Mouse (Mus musculus) heart, adult 2 months (tissue): ENCODE measurements around the gene Rnf207.

Experiments used
- CTCF ChIP-seq: fragments of 200-600 bp; IDR thresholded peaks from 2 replicates; pipeline ENCODE4 v1.8.1; 2022; ENCODE audit warnings: antibody characterized with exemption, mild to moderate bottlenecking, moderate library complexity
- POLR2A ChIP-seq: fragments of 200-500 bp; IDR thresholded peaks from 2 replicates; pipeline ENCODE4 v1.6.1; 2011; ENCODE audit warnings: mild to moderate bottlenecking, low read depth, low read length, control low read depth; ENCODE audit not compliant: insufficient read depth

GRCm38 (mm10) chr4:152321464-152321863 is 2.7 kb upstream of the Rnf207 start:
- TF ChIP-seq CTCF (no peak), POLR2A (no peak)
